ENCODE assay signal across 19 mouse cellular contexts in genomic region chr3:61460076-61460475, GRCm38 (mm10).
DNase-seq lines count a peak whose midpoint lies in the region; ATAC-seq and TF ChIP-seq lines count a peak whose summit lies in the region.
"Had no signal": no experiment of that assay in that cellular context is flagged by ENCODE, and none has a peak within 500 bp of the region (broad histone marks: within the 10 kb centered on the region; RNA-seq: fewer than 3 reads in every experiment).

No protein-coding gene starts in this region.

- peak; percentile 39; the same call in 1 of the 2 replicates for TF ChIP-seq EP300 in liver, embryonic 14.5 days (IDR thresholded peaks at IDR 0.05; ENCODE audit: low read depth)

- DNase-seq in liver, embryonic 11.5 days (ENCODE audit: low spot score), result no peak
- no peak for DNase-seq in liver
- DNase-seq in liver, embryonic 14.5 days (ENCODE audit: low read depth in 3 of 3, low spot score in 3 of 3), result no peak
- DNase-seq in kidney, postnatal 14 days, result no peak
- no peak for DNase-seq in cerebellum, postnatal 14 days
- no peak for DNase-seq in left cerebral cortex, adult 11 months (ENCODE audit: low spot score)
- DNase-seq: adrenal gland, adult 8-10 months; cerebellum, adult 11-12 months; cerebellum, adult 9-10 months; forebrain, postnatal 0 days; gastrocnemius, adult 2 months; gastrocnemius, postnatal 25 days had no signal

- H3K4me3 ChIP-seq in liver, embryonic 11.5 days (ENCODE audit: low read depth, low read length), result no peak overlapping the region
- no peak overlapping the region for H3K4me3 ChIP-seq in liver, embryonic 14.5 days (ENCODE audit: insufficient read depth in 1 of 2, low read depth in 2 of 2, low read length in 2 of 2)
- H3K4me3 ChIP-seq: embryonic facial prominence, embryonic 10.5 days; forebrain, embryonic 13.5 days; gastrocnemius, adult 2 months; heart, embryonic 12.5 days; hindbrain, embryonic 10.5 days; hindbrain, embryonic 15.5 days had no signal

- ATAC-seq in liver, embryonic 11.5 days (replicated peaks; ENCODE audit: low FRiP score), result peak; percentile 77
- ATAC-seq in liver, embryonic 14.5 days (ENCODE audit: insufficient read depth), result peak; percentile 66; the same call in 1 of the 2 replicates
- peak; percentile 80 for ATAC-seq in megakaryocyte progenitor cell, adult 5-6 weeks (replicated peaks; ENCODE audit: poor library complexity)
- ATAC-seq: forebrain, embryonic 13.5 days; forebrain, postnatal 0 days had no signal

- no peaks in the 10 kb centered on the region for H3K9me3 ChIP-seq in liver, embryonic 11.5 days (ENCODE audit: control insufficient read depth, low read length)
- no peaks in the 10 kb centered on the region for H3K9me3 ChIP-seq in liver, embryonic 14.5 days (ENCODE audit: control insufficient read depth, low read length)
- H3K9me3 ChIP-seq: embryonic facial prominence, embryonic 10.5 days; forebrain, embryonic 13.5 days; heart, embryonic 12.5 days; hindbrain, embryonic 10.5 days; hindbrain, embryonic 15.5 days had no signal

- H3K27ac ChIP-seq in liver, embryonic 11.5 days (ENCODE audit: low read depth, low read length), result no peak overlapping the region
- no peak overlapping the region for H3K27ac ChIP-seq in liver, embryonic 14.5 days
- H3K27ac ChIP-seq: embryonic facial prominence, embryonic 10.5 days; forebrain, embryonic 13.5 days; gastrocnemius, adult 2 months; hindbrain, embryonic 10.5 days; hindbrain, embryonic 15.5 days had no signal

- no peaks in the 10 kb centered on the region for H3K4me1 ChIP-seq in liver, embryonic 11.5 days (replicated peaks; ENCODE audit: control insufficient read depth, insufficient read depth, low read length)
- peaks cover 0 to 9% of the 10 kb centered on the region in 2 experiments; a peak in 2 of 4 replicates for H3K4me1 ChIP-seq in liver, embryonic 14.5 days (replicated peaks; ENCODE audit: control insufficient read depth in 2 of 2, insufficient read depth in 2 of 2, low read length in 1 of 2)
- H3K4me1 ChIP-seq: embryonic facial prominence, embryonic 10.5 days; forebrain, embryonic 13.5 days; heart, embryonic 12.5 days; hindbrain, embryonic 10.5 days; hindbrain, embryonic 15.5 days had no signal

- H3K27me3 ChIP-seq in liver, embryonic 11.5 days (replicated peaks; ENCODE audit: control insufficient read depth, insufficient read depth, low read length), result no peaks in the 10 kb centered on the region
- no peaks in the 10 kb centered on the region for H3K27me3 ChIP-seq in liver, embryonic 14.5 days (ENCODE audit: control insufficient read depth, insufficient read depth, low read length)
- H3K27me3 ChIP-seq: CH12.LX; forebrain, embryonic 13.5 days; heart, embryonic 12.5 days; hindbrain, embryonic 15.5 days had no signal

- no peak for TF ChIP-seq CTCF in liver, embryonic 14.5 days (IDR thresholded peaks at IDR 0.05; ENCODE audit: low read depth)

- H3K36me3 ChIP-seq in liver, embryonic 11.5 days (ENCODE audit: control insufficient read depth, insufficient read depth, low read length), result no peaks in the 10 kb centered on the region
- no peaks in the 10 kb centered on the region for H3K36me3 ChIP-seq in liver, embryonic 14.5 days (replicated peaks; ENCODE audit: control insufficient read depth, insufficient read depth, low read depth)
- H3K36me3 ChIP-seq: embryonic facial prominence, embryonic 10.5 days; heart, embryonic 12.5 days; hindbrain, embryonic 10.5 days; hindbrain, embryonic 15.5 days had no signal

- peak overlapping the region; percentile 20; the same call in 1 of the 2 replicates for H3K4me2 ChIP-seq in liver, embryonic 11.5 days
- H3K4me2 ChIP-seq in liver, embryonic 14.5 days (ENCODE audit: low read depth), result no peak overlapping the region
- H3K4me2 ChIP-seq: forebrain, embryonic 13.5 days; heart, embryonic 12.5 days; hindbrain, embryonic 15.5 days had no signal

- no peak overlapping the region for H3K9ac ChIP-seq in liver, embryonic 11.5 days (ENCODE audit: low read depth, low read length)
- no peak overlapping the region for H3K9ac ChIP-seq in liver, embryonic 14.5 days (replicated peaks)
- H3K9ac ChIP-seq: forebrain, embryonic 13.5 days; forebrain, postnatal 0 days; heart, embryonic 12.5 days; hindbrain, embryonic 15.5 days had no signal
